Mouse (Mus musculus) liver, adult (tissue): Measurements from ENCODE around the gene Sdccag8.

Source experiments
- GATA4 ChIP-seq: IDR thresholded peaks from 2 replicates; pipeline ENCODE4 v1.6.1; 2014; ENCODE audit warnings: mild to moderate bottlenecking, low read length; ENCODE audit not compliant: insufficient replicate concordance

Sdccag8 gene

DNA sequence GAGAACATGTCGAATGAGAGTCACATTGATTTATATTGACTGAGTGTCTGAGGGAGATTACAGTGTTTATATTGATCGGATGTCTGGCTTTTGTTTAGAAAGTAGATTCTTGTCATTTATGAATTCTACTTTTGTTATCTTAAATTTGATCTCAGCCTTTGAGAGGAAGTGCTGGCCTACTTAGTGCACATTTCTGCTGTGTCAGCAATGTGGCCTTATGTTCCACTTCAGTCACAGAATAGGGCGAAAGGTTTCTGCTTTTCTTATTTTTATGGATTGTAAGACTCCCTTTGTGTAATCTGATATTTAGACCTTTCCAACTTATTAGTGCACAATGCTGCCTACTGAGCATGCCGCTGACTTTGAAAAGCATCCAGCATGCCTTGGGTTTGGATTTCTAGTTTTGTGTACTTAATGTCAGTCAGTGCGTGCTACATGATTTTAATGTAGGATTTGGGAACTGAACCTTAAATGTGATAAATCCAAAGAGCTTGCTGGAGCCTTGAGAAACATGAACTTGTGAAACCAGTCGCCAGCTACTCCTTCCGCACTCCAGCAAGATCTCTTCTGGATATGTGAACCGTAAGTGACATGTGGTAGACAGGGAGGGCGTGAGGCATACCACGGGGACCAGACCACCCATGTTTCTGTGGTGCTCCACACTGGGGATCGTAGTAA is 34.3 kb downstream of the Sdccag8 start:
- no peak for TF ChIP-seq GATA4

DNA sequence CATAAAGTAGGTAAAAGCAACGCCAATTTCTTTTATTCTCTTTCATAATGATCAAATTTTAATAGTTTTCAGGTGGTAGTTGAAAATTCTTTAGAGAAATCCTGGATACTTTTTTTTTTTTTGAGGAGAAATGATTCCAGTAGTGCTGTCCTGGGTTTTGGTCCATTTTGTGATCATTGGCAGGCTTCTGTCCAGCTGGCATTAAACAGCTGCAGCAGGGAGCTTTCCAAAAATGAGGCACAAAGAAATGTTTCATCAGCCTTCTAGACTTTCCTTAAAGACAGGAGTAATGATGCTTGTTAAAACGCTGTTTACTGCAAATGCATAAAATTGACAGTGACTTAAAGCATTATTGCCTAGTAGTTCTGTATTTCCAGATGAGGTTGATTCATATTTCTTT is 34.9 kb downstream of the Sdccag8 start:
- TF ChIP-seq GATA4 = no peak

DNA sequence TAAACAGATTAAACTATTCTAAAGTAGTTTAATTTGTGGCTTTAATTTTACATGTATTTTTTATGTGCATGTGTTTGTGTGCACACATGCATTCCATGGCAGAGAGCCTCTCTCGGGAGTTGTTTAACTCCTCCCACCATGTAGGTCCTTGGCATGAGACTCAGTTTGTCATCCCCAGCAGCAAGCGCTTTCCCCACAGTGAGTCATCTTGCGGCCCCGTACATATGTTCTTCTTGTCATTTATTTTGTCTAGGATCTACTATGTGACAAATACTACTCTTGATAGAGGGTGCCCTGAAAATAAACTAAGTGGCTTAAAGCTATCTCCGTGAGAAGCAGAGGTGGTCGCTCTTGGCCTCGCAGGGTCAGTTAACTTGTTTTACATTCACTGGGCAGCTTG is 36.9 kb downstream of the Sdccag8 start:
- TF ChIP-seq GATA4 = no peak

DNA sequence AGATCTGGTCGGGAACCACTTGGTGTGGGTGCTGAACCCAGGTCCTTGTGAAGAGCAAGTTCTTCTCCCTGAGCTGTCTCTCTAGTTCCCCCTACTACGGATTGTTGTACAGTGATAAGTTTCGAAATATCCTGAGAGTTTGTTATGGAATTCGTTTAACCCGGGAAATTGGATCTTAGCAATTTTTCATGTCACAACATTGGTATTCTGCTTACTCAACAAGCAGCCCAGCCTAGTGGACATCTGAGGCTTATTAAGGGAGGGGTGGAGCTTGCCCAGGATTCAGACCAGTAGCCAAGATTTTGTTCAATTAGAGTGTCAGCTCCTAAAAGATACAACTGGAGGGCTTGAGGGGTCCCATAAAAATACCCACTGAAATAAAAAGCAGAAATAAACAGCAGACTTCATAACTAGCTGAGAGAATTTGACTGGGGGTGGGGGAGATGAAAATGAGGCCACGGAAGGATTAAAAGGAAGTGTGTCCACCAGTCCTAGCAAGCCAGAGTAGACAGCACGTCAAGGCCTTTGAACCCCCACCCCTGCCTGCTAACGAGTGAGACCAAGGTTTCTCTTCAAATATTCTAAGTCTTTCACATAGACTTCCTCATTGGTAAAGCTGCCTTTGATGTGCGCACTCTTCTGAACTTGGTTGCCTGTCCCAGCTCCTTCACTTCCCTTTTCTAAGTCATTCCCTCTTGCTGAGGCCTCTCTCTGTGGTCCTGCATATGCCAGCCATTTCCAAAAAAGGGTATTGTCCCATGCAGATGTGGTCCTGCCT is 38.5 kb downstream of the Sdccag8 start:
- no peak for TF ChIP-seq GATA4

DNA sequence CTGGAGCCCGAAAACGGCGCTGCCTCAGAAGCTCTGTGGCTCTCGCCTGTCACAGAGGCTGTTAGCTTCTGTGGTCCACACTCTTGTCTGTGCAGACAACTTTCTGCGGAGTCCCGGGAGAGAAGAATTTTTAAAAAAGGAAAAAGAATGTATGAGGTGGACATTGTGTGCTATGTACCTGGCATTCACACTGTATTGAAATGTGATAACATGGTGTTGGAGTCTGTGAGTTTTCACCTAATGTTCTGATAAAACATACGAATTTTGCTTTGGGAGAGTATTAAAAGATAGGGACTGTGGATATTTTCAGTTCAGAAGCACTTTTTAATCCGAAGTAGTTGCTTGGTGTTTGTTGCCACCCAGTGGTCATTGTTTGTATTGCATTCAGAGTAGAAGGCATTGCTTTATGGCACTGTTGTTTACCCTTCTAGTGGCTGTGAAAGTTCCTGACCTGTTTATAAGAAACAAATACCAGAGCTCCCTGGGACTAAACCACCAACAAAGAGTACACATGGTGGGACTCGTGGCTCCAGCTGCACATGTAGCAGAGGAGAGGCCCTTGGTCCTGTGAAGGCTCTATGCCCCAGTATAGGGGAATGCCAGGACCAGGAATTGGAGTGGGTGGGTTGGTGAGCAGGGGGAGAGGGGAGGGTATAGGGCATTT is 47.7 kb downstream of the Sdccag8 start:
- no peak for TF ChIP-seq GATA4

DNA sequence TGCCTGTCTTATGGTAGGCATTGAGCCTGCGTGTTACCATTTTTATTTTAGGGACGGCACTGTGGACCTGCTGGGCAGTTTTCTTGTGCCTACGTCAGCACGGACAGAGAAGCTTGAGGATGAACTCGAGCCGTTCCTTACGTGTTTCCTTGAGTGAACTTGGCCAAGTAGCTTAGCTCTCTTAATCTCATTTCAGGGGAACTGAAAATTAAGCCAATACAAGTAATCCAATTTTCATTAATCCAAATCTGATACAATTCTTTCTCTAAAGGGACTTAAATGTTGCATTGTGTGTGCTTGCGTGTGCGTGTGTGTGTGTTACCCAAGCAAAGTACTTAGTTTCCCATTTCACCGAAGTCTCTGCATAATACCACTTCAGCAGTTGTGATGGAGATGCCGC is 56.0 kb downstream of the Sdccag8 start:
- TF ChIP-seq GATA4 = no peak

DNA sequence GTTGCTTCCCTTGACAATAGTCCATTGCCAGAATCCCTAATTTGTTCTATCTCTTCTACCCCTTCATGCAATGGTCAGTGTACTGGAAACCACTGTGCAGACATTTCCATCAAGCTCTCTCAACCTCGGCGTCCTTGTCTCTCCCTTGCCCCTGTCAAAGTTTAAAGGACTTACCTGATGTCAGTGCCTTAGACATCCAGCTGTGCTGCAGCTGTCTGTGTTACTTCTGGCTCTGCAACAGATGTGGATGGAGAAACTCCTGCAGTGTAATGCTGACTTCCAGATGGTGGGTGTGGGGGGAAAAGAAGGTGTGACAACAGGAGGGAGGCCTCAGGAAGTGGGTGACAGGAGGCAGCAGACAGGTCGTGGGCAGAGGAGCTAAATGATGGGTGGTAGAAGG is 57.5 kb downstream of the Sdccag8 start:
- no peak for TF ChIP-seq GATA4

- TF ChIP-seq GATA4 = no peak
Measured at GRCm38 (mm10) chr1:176873463-176873862, 59.0 kb downstream of the Sdccag8 start.

DNA sequence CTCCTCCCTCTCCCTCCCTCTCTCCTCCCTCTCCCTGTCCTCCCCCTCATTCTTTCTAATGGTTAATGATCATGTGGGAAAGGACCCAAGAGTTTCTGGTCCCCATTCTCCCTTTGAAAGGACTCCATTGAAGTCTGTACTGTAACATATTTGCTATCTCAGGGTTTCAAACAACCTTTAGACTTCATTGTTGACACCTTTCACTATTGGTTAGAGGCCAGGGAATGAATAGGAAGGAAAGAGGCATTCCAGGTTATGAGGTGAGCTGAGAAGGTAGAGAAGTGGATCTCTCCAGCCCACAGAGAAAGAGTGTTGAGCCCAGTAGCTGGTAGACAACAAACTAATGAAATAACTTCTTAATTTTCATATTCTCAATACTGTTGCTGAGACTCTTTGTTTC is 59.7 kb downstream of the Sdccag8 start:
- no peak for TF ChIP-seq GATA4

DNA sequence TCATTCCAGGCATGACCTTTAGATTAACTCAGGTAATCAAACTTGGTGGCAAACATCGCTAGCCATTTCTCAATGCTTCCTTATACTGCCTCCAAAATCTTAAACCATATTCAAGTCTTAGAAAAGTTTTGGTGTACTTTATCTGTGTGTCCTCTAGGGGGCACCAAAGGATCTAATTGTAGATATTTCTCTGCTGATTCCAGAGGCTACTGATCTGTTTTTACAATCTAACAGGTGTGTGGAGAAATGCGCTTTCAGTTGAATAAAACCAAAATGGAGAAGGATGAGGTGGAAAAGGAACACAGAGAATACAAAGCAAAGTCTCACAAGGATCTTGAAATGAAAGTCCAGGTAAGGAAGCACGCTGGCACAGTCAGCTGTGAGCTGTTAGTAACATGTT is 63.3 kb downstream of the Sdccag8 start:
- no peak for TF ChIP-seq GATA4

DNA sequence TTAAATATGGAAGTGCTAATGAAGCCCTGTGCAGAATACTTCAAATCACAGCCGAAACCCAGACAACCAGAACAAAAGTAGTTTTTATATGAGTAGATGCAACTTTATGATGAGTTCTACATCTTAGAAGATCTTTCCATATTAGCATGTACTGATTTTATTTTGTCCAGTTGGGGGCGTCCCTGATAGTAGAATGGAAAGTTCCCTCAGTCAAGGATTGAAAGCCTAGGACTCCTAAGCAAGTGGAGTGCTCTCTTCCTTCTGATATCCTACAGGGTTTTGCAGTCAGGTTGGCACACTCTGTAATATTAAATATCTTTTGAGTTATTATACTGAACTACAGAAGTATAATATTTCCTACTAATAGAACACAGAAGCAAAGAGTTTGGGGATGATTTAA is 64.5 kb downstream of the Sdccag8 start:
- TF ChIP-seq GATA4 = no peak

GRCm38 (mm10) chr1:176879614-176880013 is 65.2 kb downstream of the Sdccag8 start:
- TF ChIP-seq GATA4 = no peak

DNA sequence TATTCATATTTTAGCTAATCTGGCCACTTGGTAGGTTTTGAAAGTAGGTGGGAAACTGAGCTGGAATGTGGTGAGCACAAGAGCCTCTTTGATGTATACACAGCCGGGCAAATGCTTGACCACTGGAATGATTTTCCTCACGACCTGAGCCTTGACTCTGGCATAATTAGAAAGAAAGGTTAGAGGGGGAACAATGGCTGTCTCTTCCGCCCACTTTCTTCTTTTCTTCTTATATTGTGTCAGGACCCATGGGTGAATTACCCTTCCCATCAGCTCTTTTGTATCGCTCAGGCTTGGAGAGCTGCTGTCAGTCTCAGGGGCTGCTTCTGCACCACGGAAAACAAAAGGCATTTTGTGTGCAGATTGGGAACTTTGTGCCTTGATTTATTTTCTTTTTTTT is 65.6 kb downstream of the Sdccag8 start:
- TF ChIP-seq GATA4 = no peak

DNA sequence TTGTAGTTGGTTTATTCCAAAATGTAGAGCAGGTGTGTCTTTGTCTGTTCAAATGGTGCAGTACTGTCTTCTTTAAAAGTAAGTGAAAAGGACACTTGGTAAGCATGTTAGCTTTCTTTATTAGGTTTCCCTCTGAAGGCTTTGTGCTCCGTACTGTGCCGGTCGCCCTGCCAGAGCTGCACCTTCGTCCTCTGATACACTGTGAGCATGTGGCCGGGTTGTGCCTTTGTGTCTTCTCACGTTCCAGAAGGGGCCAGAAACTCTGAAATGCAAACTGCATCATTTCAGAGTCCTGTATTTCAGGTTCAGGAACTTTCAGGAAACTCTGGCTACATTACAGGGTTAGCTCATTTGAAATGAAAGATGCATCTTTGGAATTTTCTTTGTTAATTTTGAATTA is 66.5 kb downstream of the Sdccag8 start:
- no peak for TF ChIP-seq GATA4

DNA sequence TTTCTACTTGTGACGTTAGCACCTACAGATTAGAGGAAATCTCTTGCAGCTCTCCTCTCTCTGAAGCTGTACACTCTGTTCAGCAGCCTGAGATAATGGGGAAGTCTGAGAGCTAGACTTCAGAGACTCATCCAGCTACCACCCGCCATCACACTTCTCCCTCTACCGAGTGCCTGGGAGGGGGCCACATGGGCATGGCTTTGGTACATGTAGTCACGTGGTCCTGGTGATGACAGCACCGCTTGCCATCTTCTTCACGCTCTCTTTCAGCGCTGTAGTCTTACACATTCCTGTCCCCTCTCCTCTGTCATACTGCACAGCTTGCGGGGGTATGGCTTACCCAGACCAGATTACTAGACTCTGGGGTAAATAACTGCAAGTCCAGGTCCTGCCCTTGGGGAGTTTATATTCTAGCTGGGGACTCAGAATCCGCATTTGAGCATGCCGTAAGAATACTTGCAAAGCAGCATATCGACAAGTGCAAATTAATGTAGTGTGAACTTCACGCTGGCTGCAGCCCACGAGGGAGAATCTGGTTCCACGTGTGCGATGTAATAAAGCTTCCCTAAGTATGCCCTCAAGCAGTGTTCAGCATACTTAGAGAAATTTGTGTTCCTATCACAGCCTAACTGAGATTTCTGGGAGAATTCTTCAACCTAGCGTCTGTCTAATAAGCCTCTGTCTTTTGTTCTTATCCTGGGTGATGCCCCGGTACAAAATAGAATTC is 70.9 kb downstream of the Sdccag8 start:
- no peak for TF ChIP-seq GATA4

DNA sequence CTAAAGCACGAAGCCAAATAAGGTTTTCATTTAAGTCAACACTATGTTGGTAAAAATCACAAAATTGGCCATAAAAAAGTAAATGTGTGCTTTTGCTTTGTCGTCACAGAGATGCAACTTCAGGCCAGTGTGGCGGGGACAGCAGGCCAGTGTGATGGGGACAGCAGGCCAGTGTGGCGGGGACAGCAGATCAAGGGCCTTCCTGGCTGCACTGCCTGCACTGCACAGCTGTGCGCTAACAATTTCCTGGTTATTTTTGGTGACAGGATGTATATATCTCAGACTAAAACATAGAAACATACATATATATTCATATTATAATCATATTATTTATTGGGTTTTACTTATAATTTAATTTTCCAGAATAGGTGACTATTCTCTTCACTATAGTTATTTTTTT is 71.5 kb downstream of the Sdccag8 start:
- TF ChIP-seq GATA4 = no peak

GRCm38 (mm10) chr1:176903741-176904140 is 89.3 kb downstream of the Sdccag8 start:
- TF ChIP-seq GATA4 = no peak
